Mouse (Mus musculus) intestine, postnatal 0 days (tissue): ENCODE data around the gene Gpha2. TPM values are rescaled to one million over a fixed set of nuclear protein-coding genes. Genes with fewer than 3 reads are reported as not detected.
A peak's percentile ranks its signal among the peaks of the same experiment; 100 is the strongest.

Experiments used
- ATAC-seq: fragments of 200-750 bp; cut with Nextera tagmentation; 2 replicates; pipeline ENCODE4 v1.8.0; 2017; ENCODE audit warnings: mild to moderate bottlenecking, moderate TSS enrichment, moderate library complexity
- H3K27ac ChIP-seq: fragments of 300-500 bp; sonication (generic); 2 replicates; pipeline ENCODE4 v1.5.1; 2014; ENCODE audit warnings: mild to moderate bottlenecking, low read depth, low read length, moderate library complexity
- H3K27me3 ChIP-seq: fragments of 300-500 bp; sonication (generic); replicated peaks from 2 replicates; pipeline ENCODE4 v1.6.1; 2014; ENCODE audit warnings: low read length, mixed read lengths; ENCODE audit not compliant: control insufficient read depth, insufficient read depth
- H3K36me3 ChIP-seq: fragments of 300-500 bp; sonication (generic); 2 replicates; pipeline ENCODE4 v1.6.1; 2014; ENCODE audit warnings: mild to moderate bottlenecking, moderate library complexity; ENCODE audit not compliant: control insufficient read depth, insufficient read depth
- H3K4me1 ChIP-seq: fragments of 300-500 bp; sonication (generic); replicated peaks from 2 replicates; pipeline ENCODE4 v1.6.1; 2014; ENCODE audit warnings: antibody characterized with exemption, low read length, mixed read lengths; ENCODE audit not compliant: control insufficient read depth, insufficient read depth
- H3K4me2 ChIP-seq: fragments of 300-500 bp; sonication (generic); replicated peaks from 2 replicates; pipeline ENCODE4 v1.6.1; 2014; ENCODE audit warnings: low read depth, mild to moderate bottlenecking, moderate library complexity
- H3K4me3 ChIP-seq: fragments of 300-500 bp; sonication (generic); 2 replicates; pipeline ENCODE4 v1.5.1; 2014; ENCODE audit warnings: low read depth, low read length
- H3K9ac ChIP-seq: fragments of 300-500 bp; sonication (generic); 2 replicates; pipeline ENCODE4 v1.6.1; 2014; ENCODE audit warnings: mild to moderate bottlenecking, low read depth, low read length
- H3K9me3 ChIP-seq: fragments of 300-500 bp; sonication (generic); 2 replicates; pipeline ENCODE4 v1.6.1; 2016; ENCODE audit warnings: mixed run types; ENCODE audit not compliant: control insufficient read depth
- CTCF ChIP-seq: sonication (generic); IDR thresholded peaks from 2 replicates; pipeline ENCODE4 v1.5.1; 2016; ENCODE audit warnings: low read depth, mild to moderate bottlenecking, control low read depth, antibody characterized with exemption, moderate library complexity
- WGBS: fragments of 180-500 bp; shearing (Covaris S2); extraction: QIAGEN DNeasy Blood & Tissue Kit; methylation state at CpG from one replicate; pipeline ENCODE4 v1.1.7; 2014; 5-methylcytosine and 5-hydroxymethylcytosine counted together
- polyA plus RNA-seq: library from polyadenylated mRNA; unstranded; fragments of >200 nt; fragmentation: Nextera tagmentation; extraction: Ambion mirVana; gene quantifications from 2 replicates; pipeline ENCODE4 v1.2.1, GENCODE M21; 2015

The Gpha2 gene
- polyA plus RNA-seq, 1 experiment from 2014 or later = 0.34 TPM

- 63% methylated on average over 8 of the region's 8 CpGs for WGBS
Observed at GRCm38 (mm10) chr19:6269798-6270475, 43.8 kb downstream of the Gpha2 start.

DNA sequence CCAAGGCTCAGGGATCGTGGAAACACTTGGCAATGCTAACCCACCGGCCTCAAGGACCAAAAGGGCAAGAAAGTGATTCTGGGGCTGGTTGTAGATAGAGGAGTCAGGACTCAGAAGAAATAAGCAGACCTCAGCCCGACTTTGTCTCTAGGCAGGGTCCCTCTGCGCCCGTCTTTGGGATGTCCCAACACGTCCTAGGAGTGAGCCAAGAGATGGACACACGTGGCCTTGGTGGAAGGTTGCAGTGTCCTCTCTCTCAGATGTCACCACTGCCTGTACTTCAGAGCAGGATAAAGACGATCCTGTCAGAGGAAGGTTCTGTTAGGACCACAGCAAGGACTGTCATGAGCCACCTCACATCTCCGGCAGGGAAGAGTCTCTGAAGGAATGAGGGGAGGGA is 44.5 kb downstream of the Gpha2 start:
- Histone ChIP-seq H3K4me2 (no peak overlapping the region), H3K27me3 (no peaks in the 10 kb centered on the region), H3K4me1 (peaks cover 4% of the 10 kb centered on the region), H3K27ac (peak overlapping the region; percentile 81), H3K9ac (peak overlapping the region; percentile 13; the same call in 1 of the 2 replicates), H3K36me3 (no peaks in the 10 kb centered on the region; the same call in 1 of the 2 replicates), H3K9me3 (no peaks in the 10 kb centered on the region), H3K4me3 (no peak overlapping the region)
- ATAC-seq = no peak
- 43% methylated on average over 9 of the region's 9 CpGs for WGBS
- TF ChIP-seq CTCF = no peak

More at GRCm38 (mm10) chr19:6269798-6270475, 43.8 kb downstream of the Gpha2 start:
- Histone ChIP-seq H3K4me3 (no peak overlapping the region), H3K4me2 (0 out of 2 replicates have a peak overlapping the region, but pooled peaks have one; percentile 9), H3K9me3 (no peaks in the 10 kb centered on the region), H3K9ac (no peak overlapping the region), H3K27ac (peak overlapping the region; percentile 81), H3K36me3 (peaks cover 3% of the 10 kb centered on the region; the same call in 1 of the 2 replicates), H3K4me1 (peaks cover 4% of the 10 kb centered on the region), H3K27me3 (no peaks in the 10 kb centered on the region)
- TF ChIP-seq CTCF = no peak
- no peak for ATAC-seq

- WGBS = 28% methylated on average over 8 of the region's 8 CpGs
- Histone ChIP-seq H3K36me3 (no peaks in the 10 kb centered on the region), H3K27ac (peak overlapping the region; percentile 81), H3K4me1 (peaks cover 6% of the 10 kb centered on the region), H3K27me3 (no peaks in the 10 kb centered on the region), H3K9ac (peak overlapping the region; percentile 13; the same call in 1 of the 2 replicates), H3K9me3 (no peaks in the 10 kb centered on the region), H3K4me3 (no peak overlapping the region), H3K4me2 (no peak overlapping the region)
- TF ChIP-seq CTCF = no peak
- no peak for ATAC-seq
Observed at GRCm38 (mm10) chr19:6271206-6271605, 45.0 kb downstream of the Gpha2 start.

GRCm38 (mm10) chr19:6272053-6272452 is 45.9 kb downstream of the Gpha2 start:
- Histone ChIP-seq H3K4me3 (no peak overlapping the region), H3K4me1 (peaks cover 7% of the 10 kb centered on the region), H3K27me3 (no peaks in the 10 kb centered on the region), H3K36me3 (no peaks in the 10 kb centered on the region), H3K4me2 (no peak overlapping the region), H3K9ac (no peak overlapping the region; the same call in 1 of the 2 replicates), H3K27ac (peak overlapping the region; percentile 81), H3K9me3 (no peaks in the 10 kb centered on the region)
- WGBS = 40% methylated on average over 7 of the region's 7 CpGs
- ATAC-seq = peak; percentile 62
- peak; percentile 8 for TF ChIP-seq CTCF

DNA sequence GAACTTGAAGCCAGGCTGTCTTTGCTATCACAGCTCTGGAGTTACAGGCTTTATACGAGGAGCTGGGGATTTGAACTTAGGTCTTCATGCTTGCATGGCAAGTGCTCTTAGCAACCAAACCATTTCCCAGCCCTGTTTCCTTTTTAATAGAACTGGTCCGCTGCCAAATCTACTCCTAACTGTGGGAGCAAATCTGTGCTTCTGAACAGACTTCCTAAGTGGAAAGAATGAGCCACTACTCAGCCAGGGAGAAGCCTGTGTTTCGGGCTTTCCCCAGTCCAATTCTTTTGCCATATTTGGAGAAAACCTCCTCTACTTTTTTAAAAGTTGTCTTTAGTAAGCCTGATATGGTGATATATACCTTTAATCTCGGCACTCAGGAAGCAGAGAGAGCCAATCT is 46.6 kb downstream of the Gpha2 start:
- Histone ChIP-seq H3K27ac (peak overlapping the region; percentile 81), H3K27me3 (no peaks in the 10 kb centered on the region), H3K4me1 (peaks cover 7% of the 10 kb centered on the region), H3K4me2 (no peak overlapping the region), H3K9ac (no peak overlapping the region), H3K9me3 (no peaks in the 10 kb centered on the region), H3K36me3 (no peaks in the 10 kb centered on the region), H3K4me3 (no peak overlapping the region)
- TF ChIP-seq CTCF = no peak
- ATAC-seq = no peak
- 61% methylated on average over 4 of the region's 4 CpGs for WGBS

DNA sequence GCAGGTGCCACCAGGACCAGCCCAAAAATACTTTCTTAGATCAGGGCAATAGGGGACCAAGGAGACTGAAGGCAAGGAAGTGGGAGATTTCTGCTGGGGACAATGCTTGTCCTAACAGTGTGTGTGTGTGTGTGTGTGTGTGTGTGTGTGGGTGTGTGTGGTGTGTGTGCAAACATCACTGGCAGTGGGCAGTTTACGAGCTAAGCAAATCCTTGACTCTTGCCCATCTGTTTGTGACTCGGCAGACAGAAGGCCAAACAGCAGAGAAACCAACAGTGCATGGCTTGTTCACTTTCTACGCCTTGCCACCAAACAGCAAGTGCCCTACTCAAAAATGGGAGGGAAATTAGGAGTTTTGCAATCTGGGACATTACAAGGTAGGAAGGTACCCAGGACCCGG is 47.4 kb downstream of the Gpha2 start:
- TF ChIP-seq CTCF = no peak
- 59% methylated on average over 4 of the region's 4 CpGs for WGBS
- Histone ChIP-seq H3K36me3 (no peaks in the 10 kb centered on the region), H3K4me3 (no peak overlapping the region), H3K9ac (no peak overlapping the region), H3K27me3 (no peaks in the 10 kb centered on the region), H3K4me2 (no peak overlapping the region), H3K4me1 (peaks cover 9% of the 10 kb centered on the region), H3K27ac (0 out of 2 replicates have a peak overlapping the region, but pooled peaks have one; percentile 21), H3K9me3 (no peaks in the 10 kb centered on the region)
- no peak for ATAC-seq
